Mouse (Mus musculus) kidney, postnatal 0 days (tissue): ENCODE data around the gene Swsap1. TPM values are rescaled to one million over a fixed set of nuclear protein-coding genes. Genes with fewer than 3 reads are reported as not detected.

Source experiments
- ATAC-seq: fragments of 200-750 bp; cut with Nextera tagmentation; replicated peaks from 2 replicates; pipeline ENCODE4 v1.8.0; 2017; ENCODE audit warnings: low read depth, moderate number of reproducible peaks, moderate TSS enrichment, moderate library complexity; ENCODE audit not compliant: low FRiP score
- DNase-seq: peaks from one replicate; pipeline ENCODE4 v3.0.0-alpha.2; 2016; ENCODE audit warnings: low spot score
- H3K27ac ChIP-seq: fragments of 300-500 bp; sonication (generic); 2 replicates; pipeline ENCODE4 v1.5.1; 2014; ENCODE audit warnings: mild to moderate bottlenecking
- H3K27me3 ChIP-seq: fragments of 300-500 bp; sonication (generic); 2 replicates; pipeline ENCODE4 v1.6.1; 2014; ENCODE audit warnings: low read length, mixed read lengths; ENCODE audit not compliant: insufficient read depth
- H3K36me3 ChIP-seq: fragments of 300-500 bp; sonication (generic); 2 replicates; pipeline ENCODE4 v1.6.1; 2014; ENCODE audit warnings: low read length, mixed read lengths; ENCODE audit not compliant: insufficient read depth
- H3K4me1 ChIP-seq: fragments of 300-500 bp; sonication (generic); replicated peaks from 2 replicates; pipeline ENCODE4 v1.6.1; 2014; ENCODE audit warnings: antibody characterized with exemption, low read length, mixed read lengths; ENCODE audit not compliant: insufficient read depth
- H3K4me2 ChIP-seq: fragments of 300-500 bp; sonication (generic); 2 replicates; pipeline ENCODE4 v1.6.1; 2014; ENCODE audit warnings: mild to moderate bottlenecking, low read length, moderate library complexity, mixed read lengths
- H3K4me3 ChIP-seq: fragments of 300-500 bp; sonication (generic); replicated peaks from 2 replicates; pipeline ENCODE4 v1.5.1; 2014; ENCODE audit warnings: low read depth, low read length
- H3K9ac ChIP-seq: fragments of 300-500 bp; sonication (generic); 2 replicates; pipeline ENCODE4 v1.6.1; 2014; ENCODE audit warnings: low read depth, low read length
- H3K9me3 ChIP-seq: fragments of 300-500 bp; sonication (generic); replicated peaks from 2 replicates; pipeline ENCODE4 v1.6.1; 2016; ENCODE audit warnings: low read length, inconsistent platforms, mixed read lengths
- CTCF ChIP-seq: IDR thresholded peaks from 2 replicates; pipeline ENCODE4 v1.5.1; 2016; ENCODE audit warnings: antibody characterized with exemption, low read depth, mild to moderate bottlenecking, moderate library complexity
- WGBS: fragments of 180-500 bp; shearing (Covaris S2); extraction: QIAGEN DNeasy Blood & Tissue Kit; methylation state at CpG from one replicate; pipeline ENCODE4 v1.1.7; 2014; 5-methylcytosine and 5-hydroxymethylcytosine counted together
- polyA plus RNA-seq: library from polyadenylated mRNA; unstranded; fragments of >200 nt; fragmentation: Nextera tagmentation; extraction: Ambion mirVana; gene quantifications from 2 replicates; pipeline ENCODE4 v1.2.1, GENCODE M21; 2015

Swsap1 gene
- polyA plus RNA-seq, 1 experiment from 2014 or later, result 7.5 TPM

DNA sequence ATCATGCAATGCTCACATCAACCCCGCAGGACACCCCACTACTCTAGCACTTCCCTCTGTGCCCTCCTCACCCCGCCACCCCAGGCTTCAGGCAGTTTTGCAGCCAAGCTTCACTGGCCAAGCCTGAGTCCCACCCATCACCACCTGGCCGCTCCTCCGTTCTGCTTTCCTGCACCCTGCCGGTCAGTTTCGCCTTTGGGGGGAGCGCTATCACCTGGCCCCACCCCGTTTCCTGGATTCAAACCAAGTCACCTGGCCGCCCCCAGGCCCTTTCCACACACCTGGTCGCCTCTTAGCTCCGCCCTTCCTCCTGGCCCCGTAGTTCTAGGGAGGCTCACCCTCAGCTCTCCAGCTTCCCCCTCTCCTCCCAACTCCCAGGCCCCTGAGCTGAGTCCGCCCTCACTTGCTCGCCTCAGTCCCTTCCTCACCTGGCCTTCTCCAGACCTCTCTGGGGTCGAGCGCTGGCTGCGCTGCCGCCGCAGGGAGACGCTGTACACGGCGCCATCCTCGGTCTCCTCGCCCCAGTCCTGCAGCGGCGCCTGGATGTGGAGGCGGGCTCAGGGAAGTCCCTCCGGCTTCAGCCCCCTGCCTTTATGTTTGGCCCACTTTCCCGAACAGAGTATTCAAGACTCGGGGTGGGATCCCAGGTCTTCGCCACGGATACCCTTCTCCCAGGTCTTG, 33.0 kb downstream of the Swsap1 start:
- WGBS, result under 1% methylated on average over 32 of the region's 32 CpGs
- Histone ChIP-seq H3K4me1 (peaks cover 12% of the 10 kb centered on the region), H3K27me3 (peaks cover 23% of the 10 kb centered on the region), H3K4me3 (peak overlapping the region; percentile 59), H3K9me3 (no peaks in the 10 kb centered on the region), H3K27ac (peak overlapping the region; percentile 66), H3K4me2 (peak overlapping the region; percentile 90), H3K9ac (peak overlapping the region; percentile 59), H3K36me3 (no peaks in the 10 kb centered on the region)
- ATAC-seq (peak; percentile 76), DNase-seq (peak; percentile 49)
- 0 out of 2 replicates have a peak, but pooled peaks have one; percentile 6 for TF ChIP-seq CTCF

DNA sequence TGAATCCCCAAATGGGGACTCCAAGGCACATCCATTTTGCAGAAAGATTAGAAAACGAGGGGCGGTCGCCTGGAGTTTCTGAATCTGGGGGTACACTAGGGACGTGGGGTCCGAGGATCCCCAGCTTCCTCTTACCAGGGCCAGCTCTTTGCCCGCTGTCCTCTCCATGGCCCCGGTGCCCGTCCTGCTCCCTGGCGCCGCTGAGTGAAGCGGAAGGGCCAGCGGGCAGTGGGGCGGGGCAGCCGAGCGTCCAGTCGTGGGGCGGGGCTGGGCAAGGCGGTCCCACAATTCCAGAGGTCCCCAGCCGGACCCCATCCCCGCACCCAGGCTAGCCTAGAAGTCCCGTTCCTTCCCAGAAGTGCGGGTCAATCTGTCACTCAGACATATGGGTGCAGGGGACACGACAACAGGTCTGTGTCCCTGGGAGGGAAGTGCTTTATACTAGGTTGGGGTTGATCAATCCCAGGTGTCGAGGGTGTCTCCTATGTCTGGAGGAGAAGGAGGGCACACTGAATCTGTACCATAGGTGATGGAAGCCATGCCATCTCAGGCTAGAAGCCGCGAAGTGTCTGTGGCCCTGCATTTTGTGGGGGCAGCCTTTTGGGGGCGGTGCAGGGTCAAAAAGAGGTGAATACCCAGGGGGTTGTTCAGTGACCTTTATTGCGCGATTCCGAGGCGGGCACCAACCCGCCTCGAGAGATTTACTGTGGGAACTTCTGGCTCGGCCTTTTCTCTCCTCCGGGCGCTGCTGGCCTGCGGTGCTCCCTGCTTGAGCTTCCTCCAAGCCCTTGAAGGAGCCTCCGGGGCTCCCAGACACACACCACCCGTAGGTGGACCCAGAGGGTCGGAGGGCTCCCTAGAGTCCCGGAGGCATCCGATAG, 33.9 kb downstream of the Swsap1 start, which contains the start of gene Rgl3:
Gene Rgl3 (minus strand): TSS at position 217 of the 881 bp plus-strand sequence.
- Histone ChIP-seq H3K27ac (peak within 1 kb of the TSS; percentile 66), H3K4me1 (peaks cover 12% of the 10 kb centered on the region), H3K4me3 (peak within 1 kb of the TSS; percentile 59), H3K36me3 (no peaks in the 10 kb centered on the region), H3K9ac (peak within 1 kb of the TSS; percentile 59), H3K27me3 (peaks cover 23% of the 10 kb centered on the region), H3K9me3 (no peaks in the 10 kb centered on the region), H3K4me2 (peak within 1 kb of the TSS; percentile 90)
- DNase-seq (peak; percentile 62), ATAC-seq (peak; percentile 68)
- under 1% methylated on average over 42 of the region's 42 CpGs for WGBS
- no peak; the same call in 1 of the 2 replicates for TF ChIP-seq CTCF

DNA sequence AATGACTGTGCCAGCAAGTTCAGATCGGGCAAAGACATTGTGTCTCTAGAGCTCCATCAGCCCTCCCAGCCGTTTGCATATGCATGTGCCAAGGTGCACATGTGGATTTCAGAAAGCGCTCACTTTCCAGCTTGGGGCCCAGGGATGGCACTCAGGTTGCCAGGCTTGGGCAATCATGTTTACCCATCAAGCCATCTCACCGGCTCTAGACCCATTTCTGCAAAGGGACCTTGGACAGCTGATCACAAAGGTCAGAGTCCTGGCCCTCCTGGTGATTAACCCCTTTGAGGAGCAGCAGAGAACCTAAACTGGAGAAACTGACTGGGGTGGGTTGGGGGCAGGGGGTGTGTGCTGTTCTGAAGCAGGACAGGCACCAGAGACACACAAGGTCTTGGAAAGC, 36.7 kb downstream of the Swsap1 start:
- peaks cover 23% of the 10 kb centered on the region for H3K27me3 ChIP-seq
- no peak overlapping the region for H3K4me2 ChIP-seq
- no peak overlapping the region for H3K9ac ChIP-seq
- DNase-seq (no peak), ATAC-seq (no peak)
- no peaks in the 10 kb centered on the region for H3K36me3 ChIP-seq
- H3K9me3 ChIP-seq, result no peaks in the 10 kb centered on the region
- no peak for TF ChIP-seq CTCF
- H3K4me1 ChIP-seq, result peaks cover 12% of the 10 kb centered on the region
- whole genome bisulfite sequencing, result 72% methylated on average over 4 of the region's 4 CpGs
- no peak overlapping the region for H3K4me3 ChIP-seq
- H3K27ac ChIP-seq, result no peak overlapping the region

DNA sequence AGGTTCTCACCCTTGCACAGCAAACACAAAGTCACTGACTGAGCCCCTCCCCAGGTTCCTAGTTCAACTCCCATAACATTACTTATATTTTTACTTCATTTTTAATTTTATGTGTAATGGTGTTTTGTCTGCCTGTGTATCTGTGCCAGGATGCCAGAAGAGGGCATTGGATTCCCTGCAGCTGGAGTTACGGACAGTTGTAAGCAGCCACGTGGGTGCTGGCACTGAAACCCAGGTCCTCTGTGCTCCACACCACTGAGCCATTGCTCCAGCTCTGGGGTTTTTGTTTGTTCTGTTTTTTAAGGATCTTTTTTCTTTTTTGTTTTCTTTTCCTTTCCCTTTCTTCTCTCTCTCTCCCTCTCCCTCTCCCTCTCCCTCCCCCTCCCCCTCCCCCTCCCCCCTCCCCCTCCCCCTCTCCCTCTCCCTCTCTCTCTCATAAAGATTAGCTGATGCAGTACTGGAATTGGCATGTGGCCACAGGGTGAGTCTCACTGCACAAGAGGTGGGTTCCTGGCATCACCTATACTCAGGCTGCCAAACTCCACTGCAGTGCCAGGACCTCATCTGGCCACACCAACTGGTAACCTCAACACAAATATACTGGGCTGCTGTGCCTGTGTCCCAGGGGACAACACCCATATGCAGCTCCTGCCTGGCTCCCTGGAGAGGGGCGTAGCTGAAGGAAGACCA, 40.8 kb downstream of the Swsap1 start:
- H3K4me1 ChIP-seq, result no peaks in the 10 kb centered on the region
- ATAC-seq, result no peak
- H3K27ac ChIP-seq, result no peak overlapping the region
- H3K4me3 ChIP-seq, result no peak overlapping the region
- 74% methylated on average over 3 of the region's 3 CpGs for WGBS
- H3K4me2 ChIP-seq, result no peak overlapping the region
- no peaks in the 10 kb centered on the region for H3K36me3 ChIP-seq
- no peak for TF ChIP-seq CTCF
- H3K9me3 ChIP-seq, result no peaks in the 10 kb centered on the region
- H3K9ac ChIP-seq, result no peak overlapping the region
- no peak for DNase-seq
- H3K27me3 ChIP-seq, result no peaks in the 10 kb centered on the region

DNA sequence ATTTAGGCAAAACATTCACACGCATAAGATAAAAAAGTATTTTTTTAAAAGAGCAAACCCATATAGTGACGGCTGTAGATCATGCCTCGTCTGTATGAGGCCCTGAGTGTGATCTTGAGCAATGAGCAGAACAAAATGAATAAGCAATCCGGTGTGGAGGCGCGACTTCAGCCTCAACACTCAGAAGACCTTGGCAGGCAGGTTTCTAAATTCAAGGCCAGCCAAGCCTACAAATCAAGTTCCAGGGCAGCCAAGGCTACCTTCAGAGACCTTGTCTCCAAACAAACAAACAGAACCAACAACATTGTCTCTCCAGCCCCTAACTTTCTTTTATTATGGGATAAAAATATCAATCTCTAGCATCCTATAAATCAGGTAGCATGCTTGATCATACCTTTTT, 44.7 kb downstream of the Swsap1 start:
- Histone ChIP-seq H3K27ac (no peak overlapping the region), H3K4me1 (peaks cover 19% of the 10 kb centered on the region), H3K4me2 (no peak overlapping the region), H3K36me3 (0 out of 2 replicates have a peak, but pooled peaks cover 8% of the 10 kb centered on the region), H3K9ac (no peak overlapping the region), H3K9me3 (no peaks in the 10 kb centered on the region), H3K27me3 (no peaks in the 10 kb centered on the region), H3K4me3 (no peak overlapping the region)
- DNase-seq, result no peak
- WGBS, result 93% methylated on average over 6 of the region's 6 CpGs
- TF ChIP-seq CTCF, result no peak
- ATAC-seq, result no peak

DNA sequence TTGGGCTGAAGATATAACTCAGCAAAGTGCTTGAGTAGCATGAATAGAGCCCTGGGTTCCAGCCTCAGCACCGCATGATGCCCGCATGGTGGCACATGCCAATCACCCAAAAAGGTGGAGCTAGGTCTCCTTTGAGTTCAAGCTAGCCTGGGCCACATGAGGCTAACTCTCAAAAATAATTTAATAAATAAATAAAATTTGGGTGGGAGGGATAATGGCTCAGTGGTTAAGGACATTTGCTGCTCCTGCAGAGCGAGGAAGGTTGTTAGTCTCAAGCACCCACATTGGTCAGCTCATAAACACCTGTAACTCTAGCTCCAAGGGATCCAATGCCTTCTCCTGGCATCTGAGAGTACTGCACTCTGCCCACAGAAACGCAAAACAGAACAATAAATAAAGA, 46.1 kb downstream of the Swsap1 start:
- WGBS, result 79% methylated on average over 4 of the region's 4 CpGs
- no peaks in the 10 kb centered on the region for H3K27me3 ChIP-seq
- peak; percentile 30; the same call in 1 of the 2 replicates for TF ChIP-seq CTCF
- H3K36me3 ChIP-seq, result peaks cover 15% of the 10 kb centered on the region; the same call in 1 of the 2 replicates
- H3K4me1 ChIP-seq, result peaks cover 19% of the 10 kb centered on the region
- ATAC-seq (no peak), DNase-seq (no peak)
- no peak overlapping the region for H3K4me2 ChIP-seq
- H3K9ac ChIP-seq, result no peak overlapping the region
- no peaks in the 10 kb centered on the region for H3K9me3 ChIP-seq
- H3K27ac ChIP-seq, result no peak overlapping the region
- no peak overlapping the region for H3K4me3 ChIP-seq
